Mouse (Mus musculus) mesoderm, embryonic 11.5 days (tissue): ENCODE measurements around the gene D930048N14Rik.
"Not testable (repeated sequence)": the region's sequence is repeated elsewhere in the genome, so short reads cannot be mapped to it uniquely, and the experiment has no call there.

ENCODE experiments used
- DNase-seq: peaks from one replicate; pipeline ENCODE4 v3.0.0-alpha.2; 2012; ENCODE audit warnings: low read depth, low spot score

D930048N14Rik gene

DNA sequence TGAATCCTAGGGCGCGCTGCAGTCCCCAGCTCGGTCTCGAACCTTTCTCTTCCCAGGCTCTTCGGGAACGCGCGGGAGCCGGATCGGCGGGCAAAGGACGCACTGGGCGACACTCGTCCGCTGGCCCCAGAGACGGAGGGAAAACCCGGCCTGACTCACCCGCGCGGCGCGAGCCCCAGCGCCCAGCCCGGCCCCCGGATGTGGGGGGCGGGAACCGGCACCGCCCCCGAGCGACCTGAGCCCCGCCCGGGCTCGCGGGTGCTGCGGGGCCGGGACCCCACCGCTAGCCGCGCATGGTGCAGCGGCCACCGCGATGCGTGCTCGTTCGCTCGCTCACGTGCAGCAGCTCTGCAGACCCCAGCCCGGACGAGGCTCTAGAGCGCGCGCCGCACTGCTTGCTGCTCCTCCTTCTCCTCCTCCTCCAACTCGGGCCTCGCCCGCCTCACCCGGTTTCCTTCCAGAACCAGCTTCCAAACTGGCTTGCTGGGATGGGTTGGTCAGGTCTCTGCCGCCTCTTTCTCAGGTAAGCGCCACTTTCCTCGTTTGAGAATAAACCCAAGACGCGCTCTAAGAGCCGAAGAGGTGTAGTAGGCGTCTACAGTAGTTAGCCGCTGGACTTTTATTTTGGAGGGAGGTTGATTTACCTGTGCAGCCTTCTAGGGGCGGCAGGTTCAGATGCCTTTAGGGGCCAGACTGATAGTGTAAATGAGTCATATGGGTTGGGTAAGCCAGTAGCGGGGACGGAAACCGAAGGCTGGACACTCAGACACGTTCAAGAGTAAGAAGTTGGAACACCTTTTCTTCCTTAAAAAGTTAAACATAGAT, at the start of gene D930048N14Rik, which contains the start of gene N4bp3:
TSS of gene D930048N14Rik (plus strand) at position 264 of the 825 bp plus-strand sequence.
TSS of gene N4bp3 (minus strand) at position 152 of the 825 bp plus-strand sequence.
- DNase-seq = peak; percentile 72

DNA sequence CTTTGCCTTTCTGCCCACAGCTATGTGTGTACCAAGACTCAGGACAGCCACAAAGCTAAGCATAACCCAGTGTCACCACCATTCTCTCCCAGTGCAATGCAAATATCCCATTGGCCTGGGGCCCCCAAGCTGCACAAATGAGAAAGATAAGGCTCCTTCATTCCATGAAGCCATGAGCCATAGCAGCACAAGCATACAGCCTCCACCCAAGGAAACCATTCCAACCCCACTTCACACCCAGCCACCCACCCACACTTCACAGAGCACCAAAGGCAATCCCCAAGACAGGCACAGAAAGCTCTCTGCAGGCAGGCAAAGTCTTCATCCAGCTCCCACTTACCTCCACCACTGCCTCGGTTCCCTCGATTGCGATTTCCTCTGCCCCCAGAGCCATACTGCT, 48.5 kb upstream of the D930048N14Rik start:
- DNase-seq = no peak

- DNase-seq = peak; percentile 85
Observed at GRCm38 (mm10) chr11:51605602-51606446, 44.9 kb upstream of the D930048N14Rik start.

GRCm38 (mm10) chr11:51606447-51607095, 44.2 kb upstream of the D930048N14Rik start, which contains the start of gene Hnrnpab:
TSS of gene Hnrnpab (minus strand) at chr11:51606847.
- peak; percentile 97 for DNase-seq

DNA sequence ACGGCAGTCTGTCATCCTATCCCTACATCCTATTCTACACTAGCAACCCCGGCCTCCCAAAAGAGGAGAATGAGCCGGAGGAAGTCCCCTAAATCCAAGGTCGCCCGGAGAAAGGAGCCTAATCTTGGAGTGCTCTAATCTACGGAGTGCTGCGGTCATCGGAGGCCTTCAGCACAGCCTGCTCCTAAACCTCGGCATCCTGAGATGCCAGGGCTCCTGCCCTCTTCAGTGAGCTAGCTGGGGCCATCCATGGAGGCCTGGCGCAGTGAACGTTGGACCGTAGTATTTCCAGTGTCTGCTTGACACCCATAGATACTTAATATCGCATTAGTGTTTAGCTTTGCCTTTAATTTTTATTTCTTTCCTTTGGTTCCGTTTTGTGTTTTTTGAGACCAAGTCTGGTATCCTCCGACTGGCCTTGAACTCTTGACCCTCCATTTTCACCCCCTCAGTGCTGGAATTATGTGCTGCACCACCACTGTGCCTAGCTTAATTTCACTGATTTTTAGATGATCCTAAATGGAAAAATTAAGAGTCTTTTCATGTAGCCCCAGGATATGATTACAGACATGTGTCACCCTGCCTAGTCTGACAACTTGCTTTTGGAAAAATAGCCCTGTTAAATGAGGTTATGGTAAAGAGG, 43.5 kb upstream of the D930048N14Rik start:
- no peak for DNase-seq

DNA sequence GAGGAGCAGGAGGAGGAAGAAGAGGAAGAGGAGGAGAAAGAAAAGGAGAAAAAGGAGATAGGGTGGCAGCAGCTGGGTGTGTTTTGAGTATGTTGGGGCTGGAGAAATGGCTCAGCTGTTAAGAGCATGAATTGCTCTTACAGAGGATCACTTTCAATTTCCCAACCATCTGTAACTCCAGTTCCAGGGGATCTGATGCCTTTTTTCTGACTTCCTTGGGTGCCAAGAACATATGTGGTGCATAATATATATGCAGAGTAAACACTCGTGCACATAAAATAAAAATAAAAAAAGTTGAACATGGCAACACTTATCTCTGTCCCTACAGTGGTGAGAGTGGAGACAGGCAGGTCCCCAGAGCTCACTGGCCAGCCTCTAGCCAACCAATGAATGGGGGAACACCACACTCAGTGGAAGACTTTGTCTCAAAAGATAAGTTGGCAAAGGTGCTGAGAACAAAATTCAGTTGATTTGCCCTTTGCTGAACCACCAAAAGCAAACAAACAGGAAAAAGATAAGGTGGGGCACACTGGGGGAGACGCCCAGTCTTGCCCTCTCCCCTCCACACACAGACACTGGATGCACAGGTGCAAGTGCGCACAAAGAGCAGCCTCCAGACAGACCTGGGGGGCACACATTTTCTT, 41.4 kb upstream of the D930048N14Rik start:
- DNase-seq = no peak

- not testable (repeated sequence) for DNase-seq
Observed at GRCm38 (mm10) chr11:51609940-51610339, 40.8 kb upstream of the D930048N14Rik start.

DNA sequence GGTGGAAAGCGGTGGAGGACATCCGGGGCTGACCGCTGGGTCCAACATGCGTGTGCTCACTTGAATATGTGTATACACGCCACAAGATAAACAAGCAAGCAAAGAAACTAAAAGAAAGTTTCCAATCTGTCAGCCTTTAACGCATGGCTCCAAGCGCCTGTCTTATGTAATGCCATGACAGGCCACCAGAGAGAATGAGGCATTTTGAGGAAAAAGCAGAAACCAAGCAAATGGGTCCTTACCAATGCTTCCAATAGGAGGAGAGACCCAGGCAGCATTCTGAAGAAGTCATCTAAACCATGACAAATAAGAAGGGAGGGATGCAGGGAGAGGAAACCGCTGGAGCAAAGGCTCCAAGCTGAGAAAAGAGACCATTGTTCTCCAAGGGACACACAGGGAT, 36.5 kb upstream of the D930048N14Rik start:
- DNase-seq = no peak

- DNase-seq = no peak
Observed at GRCm38 (mm10) chr11:51615129-51615528, 35.6 kb upstream of the D930048N14Rik start.

GRCm38 (mm10) chr11:51615601-51616000, 35.2 kb upstream of the D930048N14Rik start:
- DNase-seq = peak; percentile 67

- DNase-seq = not testable (repeated sequence)
Observed at GRCm38 (mm10) chr11:51616113-51616512, 34.6 kb upstream of the D930048N14Rik start.

GRCm38 (mm10) chr11:51617693-51618092, 33.1 kb upstream of the D930048N14Rik start:
- DNase-seq = peak; percentile 72

DNA sequence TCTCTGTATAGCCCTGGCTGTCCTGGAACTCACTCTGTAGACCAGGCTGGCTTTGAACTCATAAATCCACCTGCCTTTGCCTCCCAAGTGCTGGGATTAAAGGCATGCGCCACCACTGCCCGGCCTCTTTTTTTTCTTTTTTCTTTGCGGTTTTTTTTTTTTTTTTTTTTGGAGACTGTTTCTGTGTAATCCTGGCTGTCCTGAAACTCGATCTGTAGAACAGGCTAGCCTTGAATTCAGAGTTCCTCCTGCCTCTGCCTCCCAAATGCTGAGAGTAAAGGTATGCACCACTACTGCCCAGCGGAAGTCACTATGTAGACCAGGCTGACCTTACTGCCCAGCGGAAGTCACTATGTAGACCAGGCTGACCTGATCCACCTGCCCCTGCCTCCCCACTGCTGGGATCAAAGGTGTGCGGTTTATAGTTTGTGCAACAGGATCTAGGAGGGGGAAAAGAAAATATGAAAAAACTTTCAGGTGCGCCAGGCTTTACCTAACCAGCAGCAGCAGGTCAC, 31.8 kb upstream of the D930048N14Rik start:
- DNase-seq = no peak

GRCm38 (mm10) chr11:51619409-51620060, 31.2 kb upstream of the D930048N14Rik start, which contains the start of gene Nhp2:
TSS of gene Nhp2 (plus strand) at chr11:51619735.
- peak; percentile 98 for DNase-seq

GRCm38 (mm10) chr11:51620084-51620483, 30.7 kb upstream of the D930048N14Rik start:
- DNase-seq = no peak

- DNase-seq = no peak
Observed at GRCm38 (mm10) chr11:51621776-51622175, 29.0 kb upstream of the D930048N14Rik start.

DNA sequence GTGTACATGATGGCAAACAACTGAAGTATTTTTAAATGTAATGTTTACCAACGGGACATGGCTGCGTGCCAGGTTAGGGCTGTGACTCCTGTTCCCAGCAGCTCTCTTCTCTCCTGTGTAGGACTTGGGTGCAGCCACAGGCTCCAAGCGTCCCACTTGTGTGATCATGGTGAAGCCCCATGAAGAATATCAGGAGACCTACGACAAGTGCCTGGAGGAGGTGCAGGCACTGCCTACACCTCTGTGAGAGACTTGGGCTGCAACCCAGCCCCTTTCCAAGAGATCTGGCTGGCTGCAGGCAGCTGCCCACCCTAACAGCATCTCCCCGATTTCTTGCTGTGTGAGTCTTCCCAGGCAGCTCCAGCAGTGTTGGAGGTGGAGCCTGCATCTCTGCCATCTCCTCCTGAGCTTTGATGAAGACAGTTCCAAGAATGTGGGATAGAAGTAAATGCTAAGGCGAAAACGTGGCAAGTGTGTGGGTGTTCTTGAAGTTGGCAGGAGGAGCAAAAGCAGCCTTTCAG, 27.7 kb upstream of the D930048N14Rik start:
- DNase-seq = no peak

DNA sequence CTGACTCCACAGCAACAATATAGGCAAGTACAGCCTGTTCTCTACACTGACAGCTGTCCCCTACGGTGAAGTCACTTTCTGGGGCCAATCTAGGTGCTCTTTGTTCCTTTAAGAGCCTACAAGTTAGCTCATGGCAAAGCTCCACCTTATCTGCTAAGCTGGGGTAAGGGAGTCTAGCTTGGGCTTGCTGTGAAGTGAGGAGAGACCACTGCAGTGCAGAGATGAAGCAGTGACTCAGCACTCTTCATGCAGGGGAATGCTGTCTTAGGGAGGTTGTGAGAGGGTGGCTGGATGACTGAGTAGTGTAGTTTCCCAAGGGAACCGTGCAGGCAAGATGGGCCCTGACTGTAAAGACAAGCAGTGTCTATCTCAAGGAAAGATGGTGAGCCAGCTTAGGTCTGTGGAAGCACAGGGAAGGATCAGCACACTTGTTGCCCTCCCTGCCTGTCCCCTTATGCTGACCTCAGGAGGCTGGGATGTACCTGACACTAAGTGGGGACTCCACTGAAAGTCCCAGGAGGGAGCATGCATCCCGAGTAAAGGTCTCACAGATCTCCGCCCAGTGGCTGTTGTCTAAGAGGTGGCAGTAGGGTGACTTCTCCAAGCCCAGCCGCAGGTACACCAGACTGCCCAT, 25.4 kb upstream of the D930048N14Rik start:
- no peak for DNase-seq

DNA sequence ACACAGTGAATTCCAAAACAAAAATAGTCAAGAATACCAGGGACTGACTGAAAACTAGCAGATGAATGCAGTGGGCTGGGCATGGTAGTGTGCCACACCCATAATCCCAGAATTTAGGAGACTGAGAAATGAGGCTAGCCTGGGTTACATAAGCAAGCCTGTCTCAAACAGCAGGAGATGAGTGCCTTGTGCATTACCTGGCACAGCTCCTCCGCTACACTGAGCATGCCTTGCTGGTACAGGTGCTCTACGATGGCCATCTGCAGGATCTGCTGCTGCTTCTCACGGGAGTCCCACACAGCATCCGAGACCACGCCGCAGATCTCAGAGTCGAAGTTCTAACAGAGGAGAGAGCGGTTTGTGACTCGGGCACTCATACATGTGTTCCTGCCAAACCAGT, 23.3 kb upstream of the D930048N14Rik start:
- no peak for DNase-seq
